Mouse (Mus musculus): Measurements from ENCODE around the gene Acp5.

- TF ChIP-seq GATA1 (IDR thresholded peaks at IDR 0.05; ENCODE audit: borderline replicate concordance, low read length) (no peak), FLI1 (IDR thresholded peaks at IDR 0.05; ENCODE audit: low read length) (no peak)
Measured at GRCm38 (mm10) chr9:22143108-22144037, 7.9 kb upstream of the Acp5 start.
